Mouse (Mus musculus) bone marrow macrophage, adult 2 months (primary cell): ENCODE results near the gene Smco2. TPM values are rescaled to one million over a fixed set of nuclear protein-coding genes. Genes with fewer than 3 reads are reported as not detected.
A peak's percentile ranks its signal among the peaks of the same experiment; 100 is the strongest.

Experiments
- H3K27ac ChIP-seq: 2 replicates; pipeline ENCODE4 v1.5.1; 2012; ENCODE audit warnings: low read depth, low read length; ENCODE audit not compliant: insufficient read depth
- H3K4me1 ChIP-seq: 2 replicates; pipeline ENCODE4 v1.6.1; 2012; ENCODE audit warnings: low read length; ENCODE audit not compliant: control insufficient read depth, insufficient read depth
- H3K4me3 ChIP-seq: 2 replicates; pipeline ENCODE4 v1.5.1; 2012; ENCODE audit warnings: mild to moderate bottlenecking, low read length, moderate library complexity; ENCODE audit not compliant: insufficient read depth
- CTCF ChIP-seq: IDR thresholded peaks from 2 replicates; pipeline ENCODE4 v1.5.1; 2012; ENCODE audit warnings: low read depth, mild to moderate bottlenecking, low read length, moderate library complexity
- POLR2A ChIP-seq: IDR thresholded peaks from 2 replicates; pipeline ENCODE4 v1.6.1; 2012; ENCODE audit warnings: mild to moderate bottlenecking, low read depth, low read length, borderline replicate concordance
- polyA plus RNA-seq: library from polyadenylated mRNA; stranded (reverse); fragments of >200 nt; gene quantifications from 2 replicates; pipeline ENCODE4 v1.2.4, GENCODE M21; 2012; ENCODE audit not compliant: missing spikeins, insufficient read depth, insufficient read length

Smco2 gene
- not detected in 2 replicates for polyA plus RNA-seq

DNA sequence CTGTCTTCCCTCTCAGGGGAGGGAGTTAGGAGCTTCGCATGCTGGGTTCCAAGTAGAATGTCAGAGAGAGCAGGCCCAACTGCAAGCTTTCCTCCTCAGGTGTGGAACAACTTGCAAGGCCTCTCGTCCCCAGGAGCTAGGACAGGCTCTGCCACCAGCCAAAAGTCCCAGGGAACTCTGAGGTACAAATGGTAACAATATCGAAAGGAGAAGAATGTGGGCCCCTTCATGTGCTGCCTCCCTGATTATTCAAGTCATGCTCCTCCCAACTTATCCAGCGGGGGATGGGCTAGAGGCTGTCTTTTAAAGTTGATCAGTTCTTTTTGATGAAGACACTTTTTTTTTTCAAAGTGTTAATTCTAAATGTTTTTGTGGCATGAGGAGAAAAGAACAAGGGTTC is at the start of gene Smco2:
Gene Smco2 (plus strand): TSS at position 55 of the 400 bp plus-strand sequence.
- TF ChIP-seq CTCF (no peak), POLR2A (no peak)
- H3K27ac ChIP-seq, result no peak within 1 kb of the TSS
- no peak within 1 kb of the TSS for H3K4me3 ChIP-seq
- H3K4me1 ChIP-seq, result no peaks in the 10 kb centered on the region

DNA sequence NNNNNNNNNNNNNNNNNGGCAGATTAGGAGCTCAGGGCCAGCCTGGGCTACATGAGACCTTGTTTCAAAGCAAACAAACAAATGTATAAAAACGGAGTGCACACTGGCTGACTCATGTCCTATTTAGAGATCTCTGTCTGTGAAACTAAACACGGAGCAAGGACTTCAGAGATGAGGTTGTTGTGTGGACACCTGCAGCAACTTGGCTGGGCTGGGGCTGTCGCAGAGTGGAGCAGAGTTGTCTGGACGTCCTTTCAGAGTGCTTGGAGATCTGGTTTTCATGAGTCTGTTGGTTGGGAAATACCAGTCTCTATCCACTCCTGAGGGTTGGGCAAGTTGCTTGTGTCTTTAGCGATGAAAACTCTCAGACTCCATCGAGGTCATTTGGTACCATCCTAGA is 39.9 kb upstream of the Smco2 start:
- TF ChIP-seq POLR2A (no peak), CTCF (no peak)
- no peak overlapping the region for H3K27ac ChIP-seq
- H3K4me3 ChIP-seq, result no peak overlapping the region
- H3K4me1 ChIP-seq, result no peaks in the 10 kb centered on the region

DNA sequence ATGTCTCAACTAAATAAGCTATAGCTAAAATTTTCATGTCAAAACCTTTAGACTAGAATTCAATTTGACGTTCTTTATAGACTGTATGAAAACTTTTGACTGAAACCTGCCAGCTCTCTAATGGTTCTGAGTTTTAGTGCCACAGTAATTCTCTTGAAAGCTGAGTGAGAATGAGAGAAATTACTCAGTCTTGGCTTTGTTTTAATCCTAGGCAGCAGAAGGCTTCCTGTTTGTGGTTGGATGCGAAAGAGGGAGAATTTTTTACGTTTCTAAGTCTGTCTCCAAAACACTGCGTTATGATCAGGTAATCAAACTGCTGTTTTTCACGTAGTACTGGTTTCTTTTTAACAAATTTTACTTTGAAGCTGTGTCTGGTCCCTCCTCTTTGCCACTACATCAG is 36.9 kb upstream of the Smco2 start:
- no peak overlapping the region for H3K27ac ChIP-seq
- no peaks in the 10 kb centered on the region for H3K4me1 ChIP-seq
- no peak overlapping the region for H3K4me3 ChIP-seq
- TF ChIP-seq POLR2A, result no peak
- TF ChIP-seq CTCF, result no peak

DNA sequence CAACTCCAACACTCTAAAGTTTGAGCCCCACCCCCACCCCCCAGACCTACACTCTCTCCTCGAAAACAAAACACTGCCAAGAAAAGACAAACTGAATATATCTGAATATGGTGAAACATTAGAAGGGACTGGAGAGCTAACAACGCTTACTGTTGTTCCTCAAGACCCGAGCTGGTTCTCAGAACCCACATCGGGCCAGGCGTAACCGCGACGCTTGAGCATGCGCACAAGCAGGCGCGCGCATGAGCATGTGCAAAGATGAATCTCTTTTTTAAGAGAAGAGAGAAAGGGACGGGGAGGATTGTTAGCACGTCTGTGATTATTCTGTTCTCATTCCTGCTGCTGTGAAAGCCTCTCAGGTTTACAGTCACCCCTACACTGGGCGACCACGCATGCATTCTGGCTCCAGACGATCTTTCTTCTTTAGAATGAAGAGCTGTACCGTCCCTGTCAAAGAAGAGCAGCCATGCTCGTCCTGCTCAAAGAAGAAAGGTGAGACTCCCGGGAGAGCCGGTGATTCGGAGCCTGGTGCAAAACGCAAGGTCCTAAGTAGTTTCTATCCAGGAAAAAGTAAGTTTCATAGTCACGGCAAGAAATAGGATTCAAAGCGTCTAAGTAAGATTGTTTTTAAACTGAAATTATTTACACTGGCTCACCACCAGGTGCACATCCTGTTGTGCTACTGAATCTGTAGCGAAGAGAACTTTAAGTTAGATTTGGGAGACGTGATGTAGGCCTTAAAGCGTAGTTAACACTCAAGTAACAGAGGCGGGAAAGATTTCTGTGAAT is 29.5 kb upstream of the Smco2 start:
- Histone ChIP-seq H3K27ac (no peak overlapping the region), H3K4me1 (no peaks in the 10 kb centered on the region), H3K4me3 (no peak overlapping the region)
- TF ChIP-seq POLR2A (no peak), CTCF (no peak)

DNA sequence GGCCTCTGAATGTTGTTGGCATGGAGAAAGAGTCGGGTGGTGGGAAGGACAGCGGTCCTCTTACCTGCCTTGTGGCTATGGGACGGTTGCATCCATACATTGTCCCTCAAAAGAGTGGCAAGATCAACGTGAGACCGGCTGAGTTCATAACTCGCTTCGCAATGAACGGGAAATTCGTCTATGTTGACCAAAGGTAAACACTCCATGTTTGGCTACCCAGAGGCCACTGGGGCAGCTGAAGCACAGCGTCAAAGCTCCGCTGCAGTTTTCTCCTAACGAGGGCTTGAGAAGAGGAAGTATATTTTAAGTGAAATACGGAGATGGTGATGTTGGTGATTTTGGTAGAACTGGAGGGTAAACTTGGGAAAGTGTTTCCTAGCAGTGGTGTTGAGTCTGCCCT is 27.9 kb upstream of the Smco2 start:
- Histone ChIP-seq H3K4me1 (no peaks in the 10 kb centered on the region), H3K27ac (no peak overlapping the region), H3K4me3 (no peak overlapping the region)
- TF ChIP-seq CTCF (no peak), POLR2A (no peak)

DNA sequence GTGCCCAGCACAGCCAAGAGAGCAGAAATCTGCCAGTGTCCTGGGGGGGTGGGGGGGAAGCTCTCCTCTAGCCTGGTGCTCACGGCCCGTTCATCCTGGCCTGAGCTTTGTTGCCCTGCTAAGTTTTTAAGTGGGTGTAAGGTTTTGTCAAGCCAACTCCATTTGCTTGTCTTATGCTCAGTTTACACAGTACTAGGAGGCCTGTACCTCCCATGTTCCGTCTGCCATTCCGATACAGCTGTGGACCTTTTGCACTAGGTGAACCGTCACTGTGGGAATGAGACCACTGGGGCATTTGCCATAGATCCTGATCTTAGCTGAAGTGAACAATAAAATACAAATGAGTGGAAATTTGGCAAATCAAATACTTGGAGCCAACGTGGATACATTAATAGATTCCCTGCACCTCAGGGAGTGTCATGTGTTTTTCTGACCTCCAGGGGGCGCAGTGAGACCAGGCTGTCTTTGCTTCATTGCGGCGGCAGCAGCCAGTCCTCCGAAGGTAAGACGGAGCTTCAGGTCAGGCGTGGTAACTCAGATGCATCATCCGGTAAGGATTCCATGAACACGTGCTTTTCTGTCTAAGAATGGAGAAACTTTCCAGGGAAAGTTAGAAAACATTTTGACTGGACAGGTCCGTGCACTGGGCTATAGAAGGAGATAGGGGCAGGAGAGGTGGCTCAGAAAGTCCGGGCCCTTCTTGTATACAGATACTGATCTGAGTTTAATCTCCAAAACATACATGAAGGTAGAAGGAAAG is 25.0 kb upstream of the Smco2 start:
- no peak overlapping the region for H3K4me3 ChIP-seq
- no peaks in the 10 kb centered on the region for H3K4me1 ChIP-seq
- no peak overlapping the region for H3K27ac ChIP-seq
- TF ChIP-seq CTCF (peak; percentile 84; the same call in 1 of the 2 replicates), POLR2A (no peak)

DNA sequence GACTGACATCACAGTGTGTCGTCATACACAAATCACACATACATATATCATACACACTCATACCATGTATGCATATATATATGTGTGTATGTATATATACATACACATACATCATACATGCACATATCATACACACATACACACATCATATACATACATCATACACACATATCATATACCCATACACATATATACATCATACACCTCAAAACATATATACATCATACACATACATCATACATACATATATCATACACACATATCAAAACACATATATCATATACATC is 24.5 kb upstream of the Smco2 start:
- Histone ChIP-seq H3K27ac (no peak overlapping the region), H3K4me3 (no peak overlapping the region), H3K4me1 (no peaks in the 10 kb centered on the region)
- no peak for TF ChIP-seq POLR2A
- no peak for TF ChIP-seq CTCF

DNA sequence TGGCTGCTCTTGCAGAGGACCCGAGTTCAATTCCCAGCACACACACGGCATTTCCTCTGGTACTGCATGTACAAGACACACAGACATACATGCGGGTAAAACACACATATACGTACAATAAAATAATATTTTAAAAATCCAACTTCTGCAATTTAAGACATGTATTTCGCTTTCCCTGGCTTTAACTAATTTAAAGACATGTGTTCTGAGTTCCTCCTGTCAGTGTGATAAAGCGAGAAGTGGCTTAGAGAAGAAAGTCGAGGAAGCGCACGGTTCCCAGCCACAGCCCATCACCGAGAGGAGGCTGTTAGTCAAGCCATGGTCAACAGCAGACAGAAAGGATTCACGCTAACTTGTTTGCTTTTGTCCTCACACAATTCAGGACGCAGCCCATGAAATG is 18.6 kb upstream of the Smco2 start:
- TF ChIP-seq CTCF, result no peak
- H3K27ac ChIP-seq, result no peak overlapping the region
- H3K4me1 ChIP-seq, result peaks cover 4% of the 10 kb centered on the region; the same call in 1 of the 2 replicates
- H3K4me3 ChIP-seq, result no peak overlapping the region

DNA sequence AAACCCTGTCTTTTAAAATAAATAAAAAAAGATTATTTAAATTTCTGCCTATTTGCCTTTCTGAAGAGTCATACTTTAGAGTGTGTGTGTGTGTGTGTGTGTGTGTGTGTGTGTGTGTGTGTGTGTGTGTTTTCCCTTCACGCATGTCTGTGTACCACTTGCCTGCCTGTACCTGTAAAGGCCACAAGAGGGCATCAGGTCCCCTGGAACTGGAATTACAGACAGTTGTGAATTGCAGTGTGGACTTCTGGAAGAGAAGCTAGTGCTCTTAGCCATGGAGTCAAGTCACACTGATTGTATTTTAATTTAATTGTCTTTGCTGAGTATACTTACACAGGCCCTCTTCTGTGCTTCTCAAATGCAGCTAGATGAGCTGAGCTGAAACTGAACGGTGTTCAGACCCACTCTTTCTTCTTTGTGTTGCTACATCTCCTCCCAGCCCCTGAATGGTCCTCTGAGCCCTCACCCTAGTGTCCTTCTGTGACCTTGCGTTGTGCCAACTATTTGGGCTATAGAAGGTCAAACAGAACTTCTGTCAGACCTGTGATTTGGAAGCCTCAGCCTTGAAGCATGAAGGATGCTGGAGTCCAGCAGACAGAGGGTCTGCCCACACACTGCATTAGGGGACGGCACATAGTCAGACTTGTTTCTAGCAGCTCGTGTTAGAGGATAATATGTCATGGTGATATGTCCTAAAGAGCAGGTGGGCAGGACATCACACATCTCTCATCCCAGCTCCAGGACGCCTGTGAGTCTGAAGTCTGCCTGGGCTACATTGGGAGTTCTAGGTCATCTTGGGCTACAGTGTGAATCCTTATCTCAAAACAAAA is 16.2 kb upstream of the Smco2 start:
- H3K4me1 ChIP-seq, result peaks cover 4% of the 10 kb centered on the region; the same call in 1 of the 2 replicates
- no peak overlapping the region for H3K4me3 ChIP-seq
- H3K27ac ChIP-seq, result no peak overlapping the region
- no peak for TF ChIP-seq POLR2A
- peak; percentile 29; the same call in 1 of the 2 replicates for TF ChIP-seq CTCF
